Mouse (Mus musculus) limb, embryonic 11.5 days (tissue): ENCODE data around the gene Gtf3c6. TPM values are rescaled to one million over a fixed set of nuclear protein-coding genes. Genes with fewer than 3 reads are reported as not detected.

Experiments
- ATAC-seq: fragments of 200-750 bp; cut with Nextera tagmentation; 2 replicates; pipeline ENCODE4 v1.8.0; 2017; ENCODE audit warnings: low read depth; ENCODE audit not compliant: insufficient number of reproducible peaks, low FRiP score, low TSS enrichment
- DNase-seq: peaks from one replicate; pipeline ENCODE4 v3.0.0-alpha.2; 2015; ENCODE audit warnings: low spot score
- H3K27ac ChIP-seq: fragments of 300-500 bp; sonication (generic); replicated peaks from 2 replicates; pipeline ENCODE4 v1.5.1; 2014; ENCODE audit warnings: low read depth, mild to moderate bottlenecking, low read length
- H3K27me3 ChIP-seq: fragments of 300-500 bp; sonication (generic); 2 replicates; pipeline ENCODE4 v1.6.1; 2014; ENCODE audit warnings: mild to moderate bottlenecking, low read length, mixed read lengths; ENCODE audit not compliant: control insufficient read depth, insufficient read depth
- H3K36me3 ChIP-seq: fragments of 300-500 bp; sonication (generic); 2 replicates; pipeline ENCODE4 v1.6.1; 2014; ENCODE audit warnings: mild to moderate bottlenecking, low read length, moderate library complexity, mixed read lengths; ENCODE audit not compliant: control insufficient read depth, insufficient read depth
- H3K4me1 ChIP-seq: fragments of 300-500 bp; sonication (generic); 2 replicates; pipeline ENCODE4 v1.6.1; 2014; ENCODE audit warnings: low read length, mixed read lengths; ENCODE audit not compliant: control insufficient read depth, insufficient read depth
- H3K4me2 ChIP-seq: fragments of 300-500 bp; sonication (generic); 2 replicates; pipeline ENCODE4 v1.6.1; 2014; ENCODE audit warnings: low read depth, mild to moderate bottlenecking, moderate library complexity; ENCODE audit not compliant: severe bottlenecking
- H3K4me3 ChIP-seq: fragments of 300-500 bp; sonication (generic); 2 replicates; pipeline ENCODE4 v1.5.1; 2014; ENCODE audit warnings: low read depth, low read length
- H3K9ac ChIP-seq: fragments of 300-500 bp; sonication (generic); 2 replicates; pipeline ENCODE4 v1.6.1; 2014; ENCODE audit warnings: mild to moderate bottlenecking, low read length
- H3K9me3 ChIP-seq: fragments of 300-500 bp; sonication (generic); 2 replicates; pipeline ENCODE4 v1.6.1; 2016; ENCODE audit warnings: low read length; ENCODE audit not compliant: control insufficient read depth
- WGBS: fragments of 180-500 bp; shearing (Covaris S2); extraction: QIAGEN DNeasy Blood & Tissue Kit; methylation state at CpG from one replicate; pipeline ENCODE4 v1.1.7; 2014; 5-methylcytosine and 5-hydroxymethylcytosine counted together
- polyA plus RNA-seq: library from polyadenylated mRNA; unstranded; fragments of >200 nt; fragmentation: Nextera tagmentation; extraction: Ambion mirVana; gene quantifications from 2 replicates; pipeline ENCODE4 v1.2.1, GENCODE M21; 2014

The Gtf3c6 gene
- polyA plus RNA-seq, 1 experiment from 2014 or later: 184 TPM

DNA sequence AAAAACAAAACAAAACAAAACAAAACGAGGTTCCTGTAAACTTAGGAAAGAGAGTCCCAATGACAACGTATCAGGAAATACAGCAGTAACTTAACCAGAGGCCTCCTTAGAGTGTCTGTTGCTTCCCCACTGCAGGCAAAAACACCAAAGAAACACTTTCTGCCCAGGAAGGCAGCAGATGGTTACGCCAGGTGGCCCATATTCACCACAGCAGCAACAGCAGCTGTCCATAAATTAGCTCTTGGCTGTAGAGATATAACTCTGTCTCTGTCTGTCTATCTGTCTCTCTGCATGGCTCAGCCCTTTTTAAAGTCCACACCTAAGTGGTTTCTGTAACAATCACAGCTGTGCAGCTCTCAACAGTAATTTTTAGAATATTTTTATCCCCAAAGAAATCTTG lies 39.0 kb downstream of the Gtf3c6 start:
- no peaks in the 10 kb centered on the region for H3K27me3 ChIP-seq
- H3K9ac ChIP-seq: no peak overlapping the region
- no peak for ATAC-seq
- H3K36me3 ChIP-seq: peaks cover 18% of the 10 kb centered on the region
- DNase-seq: no peak
- no peak overlapping the region for H3K4me2 ChIP-seq
- WGBS: 75% methylated on average over 3 of the region's 3 CpGs
- no peaks in the 10 kb centered on the region for H3K4me1 ChIP-seq
- no peaks in the 10 kb centered on the region; the same call in 1 of the 2 replicates for H3K9me3 ChIP-seq
- H3K4me3 ChIP-seq: no peak overlapping the region
- H3K27ac ChIP-seq: no peak overlapping the region

DNA sequence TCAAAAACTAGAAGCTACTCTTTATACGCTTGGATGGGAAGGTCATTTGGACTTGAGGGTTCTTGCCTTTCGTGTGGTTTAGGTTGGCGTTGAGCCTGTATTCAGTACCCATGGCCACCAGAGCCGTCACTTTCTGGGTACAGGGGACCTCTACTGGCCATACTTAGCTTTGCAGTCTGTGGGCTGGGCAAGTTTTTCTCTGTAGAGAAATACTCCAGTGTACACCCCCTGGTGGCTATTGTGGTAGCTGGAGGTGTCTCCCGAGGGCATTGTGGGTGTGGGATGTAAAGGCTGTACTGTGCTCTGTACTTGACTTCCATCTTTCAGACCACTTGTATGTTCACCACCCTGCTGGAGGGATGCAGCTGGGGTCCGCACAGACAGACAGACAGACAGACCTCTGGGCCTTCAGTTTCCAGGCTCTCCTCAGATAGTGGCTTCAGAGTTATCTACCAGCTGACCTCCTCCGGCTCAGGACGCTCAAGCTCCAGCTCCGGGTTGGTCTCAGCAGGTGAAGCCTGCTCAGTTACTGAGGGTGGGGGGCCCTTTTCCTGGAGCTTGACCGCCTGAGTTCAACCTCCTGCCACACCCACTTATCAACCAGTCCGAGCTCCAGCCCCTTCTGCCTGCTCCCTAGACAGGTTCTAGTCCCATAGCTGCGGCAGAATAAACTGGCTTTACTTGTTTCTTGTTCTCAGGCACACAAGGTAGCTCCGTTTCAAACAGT lies 45.3 kb downstream of the Gtf3c6 start:
- H3K9ac ChIP-seq: no peak overlapping the region
- H3K4me1 ChIP-seq: no peaks in the 10 kb centered on the region
- no peak overlapping the region for H3K4me2 ChIP-seq
- no peaks in the 10 kb centered on the region for H3K27me3 ChIP-seq
- no peaks in the 10 kb centered on the region for H3K9me3 ChIP-seq
- 36% methylated on average over 13 of the region's 13 CpGs for WGBS
- no peaks in the 10 kb centered on the region for H3K36me3 ChIP-seq
- ATAC-seq (peak; percentile 81; the same call in 1 of the 2 replicates), DNase-seq (peak; percentile 94)
- no peak overlapping the region for H3K27ac ChIP-seq
- H3K4me3 ChIP-seq: no peak overlapping the region

Other genes starting within 250 kb of the Gtf3c6 start
- gene Mfsd4b1, start 232.8 kb downstream of the Gtf3c6 start, polyA plus RNA-seq: 0.23 and 0.44 TPM in 2 replicates
- gene Slc16a10, start 115.8 kb downstream of the Gtf3c6 start, polyA plus RNA-seq: 11.0 and 11.2 TPM in 2 replicates
- 74.8 and 76.4 TPM in 2 replicates for gene Rpf2, start 11.1 kb downstream of the Gtf3c6 start, polyA plus RNA-seq
- gene Amd1, start 44.1 kb upstream of the Gtf3c6 start, polyA plus RNA-seq: 109 and 110 TPM in 2 replicates
- 11.4 and 11.5 TPM in 2 replicates for gene Cdk19, start 81.5 kb upstream of the Gtf3c6 start, polyA plus RNA-seq